Mouse (Mus musculus) intestine, postnatal 0 days (tissue): ENCODE measurements around the gene Zfp687. TPM values are rescaled to one million over a fixed set of nuclear protein-coding genes. Genes with fewer than 3 reads are reported as not detected.

Source experiments
- ATAC-seq: fragments of 200-750 bp; cut with Nextera tagmentation; 2 replicates; pipeline ENCODE4 v1.8.0; 2017; ENCODE audit warnings: mild to moderate bottlenecking, moderate TSS enrichment, moderate library complexity
- H3K27ac ChIP-seq: fragments of 300-500 bp; sonication (generic); 2 replicates; pipeline ENCODE4 v1.5.1; 2014; ENCODE audit warnings: mild to moderate bottlenecking, low read depth, low read length, moderate library complexity
- H3K27me3 ChIP-seq: fragments of 300-500 bp; sonication (generic); replicated peaks from 2 replicates; pipeline ENCODE4 v1.6.1; 2014; ENCODE audit warnings: low read length, mixed read lengths; ENCODE audit not compliant: control insufficient read depth, insufficient read depth
- H3K36me3 ChIP-seq: fragments of 300-500 bp; sonication (generic); 2 replicates; pipeline ENCODE4 v1.6.1; 2014; ENCODE audit warnings: mild to moderate bottlenecking, moderate library complexity; ENCODE audit not compliant: control insufficient read depth, insufficient read depth
- H3K4me1 ChIP-seq: fragments of 300-500 bp; sonication (generic); replicated peaks from 2 replicates; pipeline ENCODE4 v1.6.1; 2014; ENCODE audit warnings: antibody characterized with exemption, low read length, mixed read lengths; ENCODE audit not compliant: control insufficient read depth, insufficient read depth
- H3K4me2 ChIP-seq: fragments of 300-500 bp; sonication (generic); replicated peaks from 2 replicates; pipeline ENCODE4 v1.6.1; 2014; ENCODE audit warnings: low read depth, mild to moderate bottlenecking, moderate library complexity
- H3K4me3 ChIP-seq: fragments of 300-500 bp; sonication (generic); 2 replicates; pipeline ENCODE4 v1.5.1; 2014; ENCODE audit warnings: low read depth, low read length
- H3K9ac ChIP-seq: fragments of 300-500 bp; sonication (generic); 2 replicates; pipeline ENCODE4 v1.6.1; 2014; ENCODE audit warnings: mild to moderate bottlenecking, low read depth, low read length
- H3K9me3 ChIP-seq: fragments of 300-500 bp; sonication (generic); 2 replicates; pipeline ENCODE4 v1.6.1; 2016; ENCODE audit warnings: mixed run types; ENCODE audit not compliant: control insufficient read depth
- CTCF ChIP-seq: sonication (generic); IDR thresholded peaks from 2 replicates; pipeline ENCODE4 v1.5.1; 2016; ENCODE audit warnings: low read depth, mild to moderate bottlenecking, control low read depth, antibody characterized with exemption, moderate library complexity
- WGBS: fragments of 180-500 bp; shearing (Covaris S2); extraction: QIAGEN DNeasy Blood & Tissue Kit; methylation state at CpG from one replicate; pipeline ENCODE4 v1.1.7; 2014; 5-methylcytosine and 5-hydroxymethylcytosine counted together
- polyA plus RNA-seq: library from polyadenylated mRNA; unstranded; fragments of >200 nt; fragmentation: Nextera tagmentation; extraction: Ambion mirVana; gene quantifications from 2 replicates; pipeline ENCODE4 v1.2.1, GENCODE M21; 2015

Gene Zfp687
- polyA plus RNA-seq, 1 experiment from 2014 or later: 8.7 TPM

- H3K27me3 ChIP-seq: no peaks in the 10 kb centered on the region
- no peaks in the 10 kb centered on the region; the same call in 1 of the 2 replicates for H3K4me1 ChIP-seq
- H3K9ac ChIP-seq: peak within 1 kb of the TSS; percentile 97
- H3K4me3 ChIP-seq: peak within 1 kb of the TSS; percentile 92
- no peaks in the 10 kb centered on the region for H3K9me3 ChIP-seq
- no peaks in the 10 kb centered on the region for H3K36me3 ChIP-seq
- ATAC-seq: peak; percentile 94
- TF ChIP-seq CTCF: peak; percentile 23
- under 1% methylated on average over 51 of the region's 57 CpGs for WGBS
- peak within 1 kb of the TSS; percentile 94 for H3K27ac ChIP-seq
- H3K4me2 ChIP-seq: peak within 1 kb of the TSS; percentile 82
These were observed 40.5 kb downstream of the Zfp687 start, which contains the start of gene Pi4kb for GRCm38 (mm10) chr3:94974528-94975422. Gene Pi4kb (plus strand): TSS chr3:94974731.

- TF ChIP-seq CTCF: no peak
- Histone ChIP-seq H3K36me3 (no peaks in the 10 kb centered on the region), H3K27me3 (no peaks in the 10 kb centered on the region), H3K9ac (peak overlapping the region; percentile 97; the same call in 1 of the 2 replicates), H3K9me3 (no peaks in the 10 kb centered on the region), H3K27ac (no peak overlapping the region), H3K4me3 (peak overlapping the region; percentile 92), H3K4me1 (no peaks in the 10 kb centered on the region; the same call in 1 of the 2 replicates), H3K4me2 (peak overlapping the region; percentile 82)
- 18% methylated on average over 9 of the region's 9 CpGs for WGBS
- ATAC-seq: peak; percentile 12; the same call in 1 of the 2 replicates
These were observed 41.2 kb downstream of the Zfp687 start for GRCm38 (mm10) chr3:94974026-94974527.

GRCm38 (mm10) chr3:94973620-94974019 is 41.6 kb downstream of the Zfp687 start:
- peak overlapping the region; percentile 82 for H3K4me2 ChIP-seq
- ATAC-seq: no peak
- no peaks in the 10 kb centered on the region; the same call in 1 of the 2 replicates for H3K4me1 ChIP-seq
- H3K9me3 ChIP-seq: no peaks in the 10 kb centered on the region
- no peak for TF ChIP-seq CTCF
- H3K4me3 ChIP-seq: no peak overlapping the region
- 84% methylated on average over 5 of the region's 5 CpGs for WGBS
- H3K36me3 ChIP-seq: no peaks in the 10 kb centered on the region
- H3K27ac ChIP-seq: no peak overlapping the region
- no peak overlapping the region for H3K9ac ChIP-seq
- no peaks in the 10 kb centered on the region for H3K27me3 ChIP-seq

- 71% methylated on average over 3 of the region's 3 CpGs for WGBS
- Histone ChIP-seq H3K4me1 (no peaks in the 10 kb centered on the region; the same call in 1 of the 2 replicates), H3K27ac (no peak overlapping the region), H3K4me3 (no peak overlapping the region), H3K27me3 (no peaks in the 10 kb centered on the region), H3K36me3 (no peaks in the 10 kb centered on the region), H3K9ac (no peak overlapping the region), H3K4me2 (no peak overlapping the region), H3K9me3 (no peaks in the 10 kb centered on the region)
- no peak for TF ChIP-seq CTCF
- ATAC-seq: no peak
These were observed 42.7 kb downstream of the Zfp687 start for GRCm38 (mm10) chr3:94972552-94972951.

GRCm38 (mm10) chr3:94965878-94966277 is 49.4 kb downstream of the Zfp687 start:
- no peak overlapping the region for H3K4me2 ChIP-seq
- no peak for TF ChIP-seq CTCF
- H3K4me1 ChIP-seq: no peaks in the 10 kb centered on the region
- no peak for ATAC-seq
- H3K9me3 ChIP-seq: no peaks in the 10 kb centered on the region
- no peak overlapping the region for H3K27ac ChIP-seq
- H3K36me3 ChIP-seq: no peaks in the 10 kb centered on the region
- WGBS: 47% methylated on average over 1 of the region's 1 CpGs
- H3K9ac ChIP-seq: no peak overlapping the region
- no peaks in the 10 kb centered on the region for H3K27me3 ChIP-seq
- H3K4me3 ChIP-seq: no peak overlapping the region

- H3K4me3 ChIP-seq: no peak overlapping the region
- H3K4me2 ChIP-seq: no peak overlapping the region
- TF ChIP-seq CTCF: no peak
- no peaks in the 10 kb centered on the region for H3K36me3 ChIP-seq
- H3K27me3 ChIP-seq: no peaks in the 10 kb centered on the region
- H3K4me1 ChIP-seq: no peaks in the 10 kb centered on the region
- ATAC-seq: no peak
- WGBS: 100% methylated on average over 1 of the region's 1 CpGs
- H3K27ac ChIP-seq: no peak overlapping the region
- no peak overlapping the region for H3K9ac ChIP-seq
- H3K9me3 ChIP-seq: no peaks in the 10 kb centered on the region
These were observed 50.3 kb downstream of the Zfp687 start for GRCm38 (mm10) chr3:94964989-94965388.
